Mouse (Mus musculus): ENCODE measurements around the gene Tex48. TPM values are rescaled to one million over a fixed set of nuclear protein-coding genes. Genes with fewer than 3 reads are reported as not detected.

Gene Tex48
- polyA plus RNA-seq, 1 experiment from 2014 or later, result not detected

- Histone ChIP-seq H3K4me3 (no peak overlapping the region), H3K9me3 (no peaks in the 10 kb centered on the region), H3K27ac (no peak overlapping the region), H3K27me3 (replicated peaks) (no peaks in the 10 kb centered on the region), H3K4me1 (no peaks in the 10 kb centered on the region), H3K4me2 (no peak overlapping the region), H3K36me3 (replicated peaks) (no peaks in the 10 kb centered on the region), H3K9ac (no peak overlapping the region)
- no peak for ATAC-seq (replicated peaks)
- WGBS, result 88% methylated on average over 8 of the region's 8 CpGs
Measured at GRCm38 (mm10) chr4:63627111-63627510, 4.9 kb upstream of the Tex48 start.

- no peak for ATAC-seq (replicated peaks)
- no peaks in the 10 kb centered on the region for H3K27me3 ChIP-seq (replicated peaks)
- 79% methylated on average over 3 of the region's 3 CpGs for WGBS
Measured at GRCm38 (mm10) chr4:63625563-63626080, 3.4 kb upstream of the Tex48 start.

GRCm38 (mm10) chr4:63621861-63622260 lies 367 bp downstream of the Tex48 start:
- H3K4me3 ChIP-seq, result no peak overlapping the region
- no peak for ATAC-seq (replicated peaks)
- H3K9me3 ChIP-seq, result no peaks in the 10 kb centered on the region
- H3K27me3 ChIP-seq (replicated peaks), result no peaks in the 10 kb centered on the region
- H3K36me3 ChIP-seq (replicated peaks), result no peaks in the 10 kb centered on the region
- no peak overlapping the region for H3K27ac ChIP-seq
- no peak overlapping the region for H3K9ac ChIP-seq
- 83% methylated on average over 2 of the region's 2 CpGs for WGBS
- no peak overlapping the region for H3K4me2 ChIP-seq
- no peaks in the 10 kb centered on the region for H3K4me1 ChIP-seq

More at GRCm38 (mm10) chr4:63625563-63626080, 3.4 kb upstream of the Tex48 start:
- no peak overlapping the region for H3K27ac ChIP-seq
- no peak overlapping the region for H3K9ac ChIP-seq
- no peaks in the 10 kb centered on the region for H3K9me3 ChIP-seq
- H3K36me3 ChIP-seq (replicated peaks), result no peaks in the 10 kb centered on the region
- H3K4me3 ChIP-seq, result no peak overlapping the region
- H3K4me2 ChIP-seq, result no peak overlapping the region
- H3K4me1 ChIP-seq, result no peaks in the 10 kb centered on the region

GRCm38 (mm10) chr4:63608391-63608790 lies 13.8 kb downstream of the Tex48 start:
- Histone ChIP-seq H3K27ac (no peak overlapping the region), H3K9me3 (no peaks in the 10 kb centered on the region), H3K4me2 (no peak overlapping the region), H3K27me3 (replicated peaks) (no peaks in the 10 kb centered on the region), H3K4me1 (no peaks in the 10 kb centered on the region), H3K4me3 (no peak overlapping the region), H3K9ac (no peak overlapping the region), H3K36me3 (replicated peaks) (no peaks in the 10 kb centered on the region)
- WGBS, result 71% methylated on average over 7 of the region's 7 CpGs
- no peak for ATAC-seq (replicated peaks)

DNA sequence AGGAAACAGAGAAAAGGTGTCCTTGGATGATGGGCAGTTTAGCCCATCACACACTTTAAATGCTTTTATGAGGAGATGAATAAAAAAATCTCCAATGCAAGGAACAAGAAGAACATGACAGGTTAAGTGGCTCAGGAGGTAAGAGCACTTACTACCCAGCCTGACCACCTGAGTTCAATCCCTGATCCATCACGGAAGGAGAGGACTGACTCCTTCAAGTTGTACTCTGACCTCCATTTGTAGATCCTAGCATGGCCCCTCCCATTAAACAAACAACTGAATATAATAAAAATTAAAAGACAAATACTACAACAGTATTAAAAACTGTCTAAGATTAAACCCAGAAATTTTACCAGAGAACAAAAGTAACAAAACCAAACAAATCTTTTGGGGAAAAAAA lies 16.3 kb downstream of the Tex48 start:
- Histone ChIP-seq H3K4me2 (no peak overlapping the region), H3K27me3 (replicated peaks) (no peaks in the 10 kb centered on the region), H3K9ac (no peak overlapping the region), H3K36me3 (replicated peaks) (no peaks in the 10 kb centered on the region), H3K4me1 (no peaks in the 10 kb centered on the region), H3K9me3 (no peaks in the 10 kb centered on the region), H3K27ac (no peak overlapping the region), H3K4me3 (no peak overlapping the region)
- ATAC-seq (replicated peaks), result no peak
- 83% methylated on average over 1 of the region's 1 CpGs for WGBS

DNA sequence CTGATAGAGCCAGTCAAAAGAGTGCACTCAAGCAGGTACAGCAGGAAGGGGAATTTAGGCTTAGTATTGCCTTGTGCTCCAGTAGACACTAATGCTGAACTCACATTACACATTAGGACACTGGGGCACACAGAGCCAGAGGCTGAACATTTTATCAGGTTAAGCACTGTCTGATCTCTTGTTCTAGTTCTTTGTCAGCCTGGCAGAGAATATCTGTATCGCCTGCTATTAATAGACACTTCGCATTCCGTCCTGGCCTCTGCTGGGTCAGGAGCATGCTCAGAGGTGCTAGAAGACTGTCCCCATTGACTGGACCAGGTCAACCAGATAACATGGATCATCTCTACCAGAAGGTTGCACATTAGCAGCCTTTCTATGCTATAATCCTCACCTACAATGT lies 16.7 kb downstream of the Tex48 start:
- Histone ChIP-seq H3K4me2 (no peak overlapping the region), H3K27me3 (replicated peaks) (no peaks in the 10 kb centered on the region), H3K36me3 (replicated peaks) (no peaks in the 10 kb centered on the region), H3K27ac (no peak overlapping the region), H3K4me1 (no peaks in the 10 kb centered on the region), H3K9me3 (no peaks in the 10 kb centered on the region), H3K9ac (no peak overlapping the region), H3K4me3 (no peak overlapping the region)
- WGBS, result 93% methylated on average over 3 of the region's 3 CpGs
- no peak for ATAC-seq (replicated peaks)

GRCm38 (mm10) chr4:63604945-63605344 lies 17.3 kb downstream of the Tex48 start, which contains the start of gene Gm11213:
Gene Gm11213 (minus strand): TSS chr4:63605261.
- H3K36me3 ChIP-seq (replicated peaks), result no peaks in the 10 kb centered on the region
- WGBS, result 76% methylated on average over 3 of the region's 3 CpGs
- no peaks in the 10 kb centered on the region for H3K27me3 ChIP-seq (replicated peaks)
- H3K9ac ChIP-seq, result no peak within 1 kb of the TSS
- H3K9me3 ChIP-seq, result no peaks in the 10 kb centered on the region
- ATAC-seq (replicated peaks), result no peak
- H3K4me2 ChIP-seq, result no peak within 1 kb of the TSS
- H3K4me3 ChIP-seq, result no peak within 1 kb of the TSS
- no peaks in the 10 kb centered on the region for H3K4me1 ChIP-seq
- H3K27ac ChIP-seq, result no peak within 1 kb of the TSS

DNA sequence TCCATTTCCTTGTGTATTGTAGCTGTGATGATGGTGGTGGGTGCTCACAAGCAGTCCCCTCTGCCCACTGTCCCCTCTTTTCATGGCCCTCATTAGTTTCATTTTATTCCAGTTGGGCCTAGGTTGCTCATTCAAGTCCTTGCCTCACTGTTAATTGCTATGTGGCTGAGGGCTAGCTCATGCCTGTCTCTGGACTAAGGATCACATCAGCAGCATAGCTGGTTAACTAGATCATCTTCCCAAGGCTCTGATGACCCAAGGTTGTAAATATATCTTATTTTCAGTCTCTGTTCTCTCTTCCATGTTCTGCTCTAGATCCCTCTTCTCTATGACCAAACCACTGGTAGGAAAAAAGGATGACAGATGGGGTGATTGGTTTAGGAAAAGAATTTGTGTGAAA lies 21.0 kb downstream of the Tex48 start:
- no peak overlapping the region for H3K4me3 ChIP-seq
- ATAC-seq (replicated peaks), result no peak
- H3K36me3 ChIP-seq (replicated peaks), result no peaks in the 10 kb centered on the region
- no peaks in the 10 kb centered on the region for H3K4me1 ChIP-seq
- H3K27ac ChIP-seq, result no peak overlapping the region
- H3K9me3 ChIP-seq, result no peaks in the 10 kb centered on the region
- H3K9ac ChIP-seq, result no peak overlapping the region
- H3K27me3 ChIP-seq (replicated peaks), result no peaks in the 10 kb centered on the region
- no peak overlapping the region for H3K4me2 ChIP-seq

- Histone ChIP-seq H3K4me2 (no peak overlapping the region), H3K36me3 (replicated peaks) (no peaks in the 10 kb centered on the region), H3K27me3 (replicated peaks) (no peaks in the 10 kb centered on the region), H3K27ac (no peak overlapping the region), H3K4me3 (no peak overlapping the region), H3K9me3 (no peaks in the 10 kb centered on the region), H3K9ac (no peak overlapping the region), H3K4me1 (no peaks in the 10 kb centered on the region)
- no peak for ATAC-seq (replicated peaks)
- WGBS, result 86% methylated on average over 6 of the region's 6 CpGs
Measured at GRCm38 (mm10) chr4:63600786-63601185, 21.4 kb downstream of the Tex48 start.

DNA sequence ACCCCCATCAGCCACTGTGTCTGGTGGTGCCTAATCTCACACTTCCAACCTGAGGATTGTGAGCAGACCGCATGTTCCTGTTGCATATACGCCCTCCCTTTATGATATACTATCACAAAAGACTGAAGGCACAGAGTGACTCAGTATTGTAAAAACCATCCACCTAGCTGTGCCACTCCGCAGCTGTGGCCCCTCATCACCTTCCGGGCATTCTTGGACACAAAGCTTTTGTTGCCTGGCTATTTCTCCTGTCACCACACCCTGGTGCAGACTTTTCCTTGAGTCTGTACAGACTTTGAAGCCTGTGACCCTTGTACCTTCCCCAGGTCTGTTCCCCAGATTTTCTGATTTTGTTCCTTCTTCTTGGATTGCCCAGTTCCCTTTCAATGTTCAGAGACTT lies 26.2 kb downstream of the Tex48 start:
- no peaks in the 10 kb centered on the region for H3K36me3 ChIP-seq (replicated peaks)
- H3K4me3 ChIP-seq, result no peak overlapping the region
- H3K9ac ChIP-seq, result no peak overlapping the region
- no peak for ATAC-seq (replicated peaks)
- H3K4me1 ChIP-seq, result no peaks in the 10 kb centered on the region
- no peaks in the 10 kb centered on the region for H3K9me3 ChIP-seq
- no peaks in the 10 kb centered on the region for H3K27me3 ChIP-seq (replicated peaks)
- 96% methylated on average over 4 of the region's 4 CpGs for WGBS
- no peak overlapping the region for H3K4me2 ChIP-seq
- no peak overlapping the region for H3K27ac ChIP-seq

GRCm38 (mm10) chr4:63595259-63595658 lies 27.0 kb downstream of the Tex48 start:
- H3K4me2 ChIP-seq, result no peak overlapping the region
- 84% methylated on average over 10 of the region's 10 CpGs for WGBS
- H3K4me1 ChIP-seq, result no peaks in the 10 kb centered on the region
- no peak overlapping the region for H3K4me3 ChIP-seq
- H3K9ac ChIP-seq, result no peak overlapping the region
- no peaks in the 10 kb centered on the region for H3K9me3 ChIP-seq
- H3K36me3 ChIP-seq (replicated peaks), result no peaks in the 10 kb centered on the region
- H3K27me3 ChIP-seq (replicated peaks), result no peaks in the 10 kb centered on the region
- no peak overlapping the region for H3K27ac ChIP-seq
- ATAC-seq (replicated peaks), result no peak

DNA sequence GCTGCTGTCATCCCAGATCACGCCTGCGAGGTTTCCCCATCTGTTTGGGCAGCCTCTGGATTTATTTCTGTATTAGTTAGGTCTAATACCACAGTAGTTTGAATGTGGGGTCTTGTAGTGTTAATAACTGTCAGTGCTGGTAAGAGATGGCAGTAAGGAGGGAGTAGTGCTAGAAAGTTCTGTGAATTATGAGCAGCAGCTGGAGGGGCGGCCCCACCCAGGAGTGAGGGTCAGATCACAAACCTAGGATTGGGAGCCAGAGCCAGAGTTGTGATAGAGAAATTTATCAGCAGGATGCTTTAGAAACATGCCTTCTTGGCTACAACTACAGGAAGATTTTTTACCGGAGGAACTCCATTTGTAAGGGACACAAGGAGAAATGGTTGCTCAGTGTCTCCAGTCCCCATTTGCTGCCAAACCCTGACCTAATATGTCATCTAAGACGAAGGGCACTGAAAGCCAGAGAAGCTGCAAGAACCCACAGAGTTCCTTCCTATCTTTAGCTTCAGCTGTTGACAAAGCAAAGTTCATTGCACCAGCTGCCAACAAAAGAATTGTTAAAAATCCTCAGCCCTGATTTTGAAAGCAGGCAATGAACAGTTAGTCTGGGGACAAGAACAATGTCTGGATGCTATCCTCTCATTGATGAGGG lies 27.6 kb downstream of the Tex48 start:
- no peaks in the 10 kb centered on the region for H3K27me3 ChIP-seq (replicated peaks)
- no peaks in the 10 kb centered on the region for H3K36me3 ChIP-seq (replicated peaks)
- H3K27ac ChIP-seq, result no peak overlapping the region
- H3K4me1 ChIP-seq, result no peaks in the 10 kb centered on the region
- no peaks in the 10 kb centered on the region for H3K9me3 ChIP-seq
- H3K9ac ChIP-seq, result no peak overlapping the region
- WGBS, result 75% methylated on average over 5 of the region's 5 CpGs
- no peak for ATAC-seq (replicated peaks)
- no peak overlapping the region for H3K4me3 ChIP-seq
- H3K4me2 ChIP-seq, result no peak overlapping the region

DNA sequence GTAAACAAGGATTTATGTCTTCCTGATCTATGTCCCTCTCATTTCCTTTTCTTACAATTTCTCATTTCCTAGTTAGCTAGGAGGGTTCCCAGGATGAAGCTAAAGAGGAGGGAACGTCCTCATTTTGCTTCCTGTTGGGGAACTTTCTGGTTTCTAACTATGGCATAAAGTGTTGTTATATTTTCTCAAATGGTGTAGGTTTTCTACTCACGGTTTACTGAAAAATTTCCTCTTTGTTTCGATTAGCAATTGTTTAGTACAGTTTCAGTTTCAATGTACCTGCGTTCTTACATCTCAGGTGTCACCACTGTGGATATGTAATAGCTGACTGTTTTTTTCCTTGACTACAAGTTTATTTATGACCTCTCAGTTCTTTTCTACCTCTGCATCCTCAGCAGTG lies 31.7 kb downstream of the Tex48 start:
- H3K4me1 ChIP-seq, result no peaks in the 10 kb centered on the region

More for the DNA sequence above, 31.7 kb downstream of the Tex48 start:
- H3K9me3 ChIP-seq, result no peaks in the 10 kb centered on the region
- H3K9ac ChIP-seq, result no peak overlapping the region
- H3K36me3 ChIP-seq (replicated peaks), result no peaks in the 10 kb centered on the region
- H3K27ac ChIP-seq, result no peak overlapping the region
- no peak overlapping the region for H3K4me3 ChIP-seq
- 87% methylated on average over 4 of the region's 4 CpGs for WGBS
- no peaks in the 10 kb centered on the region for H3K27me3 ChIP-seq (replicated peaks)
- ATAC-seq (replicated peaks), result no peak
- no peak overlapping the region for H3K4me2 ChIP-seq
